Mouse (Mus musculus): ENCODE results near the gene Hhat. TPM values are rescaled to one million over a fixed set of nuclear protein-coding genes. Genes with fewer than 3 reads are reported as not detected.

Hhat gene
- total and polyA plus RNA-seq, 3 experiments = 0.21 to 1.2 (median 1.1) TPM

DNA sequence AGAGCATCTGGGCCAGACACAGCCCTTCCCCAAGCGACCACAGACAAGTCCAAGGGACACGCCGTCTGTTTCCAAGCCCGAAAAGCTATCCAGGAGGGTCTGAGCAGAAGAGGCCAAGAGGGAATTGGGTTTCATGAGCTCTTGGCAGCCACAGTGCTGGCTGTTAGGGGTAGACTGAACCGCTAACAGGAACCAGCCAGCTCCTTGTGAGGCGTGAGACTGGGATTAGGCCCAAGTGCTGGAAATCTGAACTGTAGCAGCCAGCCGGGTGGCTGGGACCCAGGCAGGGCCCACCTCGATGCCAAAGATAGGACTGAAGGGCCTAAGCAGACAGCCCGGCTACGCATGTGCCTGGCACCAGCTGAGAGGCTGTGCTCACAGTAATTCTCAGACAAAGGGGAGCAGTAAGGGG lies 18.1 kb upstream of the Hhat start:
- H3K4me3 ChIP-seq (replicated peaks in 1 of 3; ENCODE audit: low read depth in 2 of 3, low read length in 2 of 3, poor library complexity in 1 of 3) = no peak overlapping the region
- dilution Hi-C loops (cut with MboI; ENCODE audit: extremely low pct_ligation_motif_present, extremely low pct_unique_long_range_greater_than_20kb, low sequenced_read_pairs) (no loop called here), in situ Hi-C loops (cut with MboI; ENCODE audit: low pct_ligation_motif_present, low pct_unique_long_range_greater_than_20kb, low sequenced_read_pairs) (no loop called here)
- no peaks in the 10 kb centered on the region for H3K36me3 ChIP-seq (replicated peaks in 1 of 2; ENCODE audit: control insufficient read depth in 1 of 2, insufficient read depth in 1 of 2, low read length in 1 of 2)
- no peaks in the 10 kb centered on the region for H3K9me3 ChIP-seq (replicated peaks; ENCODE audit: low read length)
- TF ChIP-seq JUN (IDR thresholded peaks at IDR 0.05; ENCODE audit: insufficient read depth, low read depth, low read length) (no peak), MAZ (IDR thresholded peaks at IDR 0.05; ENCODE audit: low read depth, low read length) (no peak), TBP (conservative IDR thresholded peaks at IDR 0.05; ENCODE audit: low read depth, low read length) (no peak), ZC3H11A (IDR thresholded peaks at IDR 0.05; ENCODE audit: low read depth, low read length) (no peak), EP300 (IDR thresholded peaks at IDR 0.05; ENCODE audit: low read length) (no peak), RCOR1 (conservative IDR thresholded peaks at IDR 0.05; ENCODE audit: low read depth, low read length) (no peak), ZKSCAN1 (IDR thresholded peaks at IDR 0.05; ENCODE audit: borderline replicate concordance, low read depth, low read length) (no peak), SIN3A (IDR thresholded peaks at IDR 0.05; ENCODE audit: low read length) (no peak), BHLHE40 (IDR thresholded peaks at IDR 0.05; ENCODE audit: low read depth, low read length) (no peak), NRF1 (IDR thresholded peaks at IDR 0.05; ENCODE audit: low read depth, low read length) (no peak), CTCF (conservative IDR thresholded peaks at IDR 0.05 in 1 of 2, IDR thresholded peaks at IDR 0.05 in 1 of 2; ENCODE audit: low read depth in 2 of 2, low read length in 2 of 2) (no peak), USF2 (conservative IDR thresholded peaks at IDR 0.05; ENCODE audit: low read depth, low read length) (no peak), ZMIZ1 (IDR thresholded peaks at IDR 0.05; ENCODE audit: low read depth, low read length) (no peak), PAX5 (IDR thresholded peaks at IDR 0.05; ENCODE audit: low read length) (no peak), IRF4 (IDR thresholded peaks at IDR 0.05; ENCODE audit: low read depth, low read length) (no peak), E2F4 (IDR thresholded peaks at IDR 0.05; ENCODE audit: insufficient replicate concordance, low read depth, low read length) (no peak), MXI1 (IDR thresholded peaks at IDR 0.05; ENCODE audit: low read depth, low read length) (no peak)
- DNase-seq (ENCODE audit: extremely low read depth) = no peak
- H3K4me2 ChIP-seq (ENCODE audit: insufficient read depth, low read depth, poor library complexity, severe bottlenecking) = no peak overlapping the region
- no peaks in the 10 kb centered on the region for H3K27me3 ChIP-seq (replicated peaks)
- H3K79me2 ChIP-seq (replicated peaks; ENCODE audit: control insufficient read depth, extremely low read depth, insufficient read depth, poor library complexity, severe bottlenecking) = no peaks in the 10 kb centered on the region
- H3K4me1 ChIP-seq (ENCODE audit: control insufficient read depth in 1 of 2, insufficient read depth in 2 of 2) = peaks cover 0 to 14% of the 10 kb centered on the region in 2 experiments; a peak in 2 of 4 replicates
- H3K9ac ChIP-seq (ENCODE audit: insufficient read depth, low read depth) = no peak overlapping the region
- H3K27ac ChIP-seq (ENCODE audit: insufficient read depth, low read depth) = no peak overlapping the region

- H3K27me3 ChIP-seq (replicated peaks) = no peaks in the 10 kb centered on the region
- no peaks in the 10 kb centered on the region for H3K79me2 ChIP-seq (replicated peaks; ENCODE audit: control insufficient read depth, extremely low read depth, insufficient read depth, poor library complexity, severe bottlenecking)
- no peak overlapping the region for H3K4me2 ChIP-seq (ENCODE audit: insufficient read depth, low read depth, poor library complexity, severe bottlenecking)
- no peaks in the 10 kb centered on the region for H3K36me3 ChIP-seq (replicated peaks in 1 of 2; ENCODE audit: control insufficient read depth in 1 of 2, insufficient read depth in 1 of 2, low read length in 1 of 2)
- H3K4me1 ChIP-seq (ENCODE audit: control insufficient read depth in 1 of 2, insufficient read depth in 2 of 2) = peaks cover 0 to 3% of the 10 kb centered on the region in 2 experiments; a peak in 1 of 4 replicates
- H3K9me3 ChIP-seq (replicated peaks; ENCODE audit: low read length) = no peaks in the 10 kb centered on the region
- no peak overlapping the region for H3K4me3 ChIP-seq (replicated peaks in 1 of 3; ENCODE audit: low read depth in 2 of 3, low read length in 2 of 3, poor library complexity in 1 of 3)
- in situ Hi-C loops (cut with MboI; ENCODE audit: low pct_ligation_motif_present, low pct_unique_long_range_greater_than_20kb, low sequenced_read_pairs) (no loop called here), dilution Hi-C loops (cut with MboI; ENCODE audit: extremely low pct_ligation_motif_present, extremely low pct_unique_long_range_greater_than_20kb, low sequenced_read_pairs) (no loop called here)
- no peak for TF ChIP-seq CHD2 (IDR thresholded peaks at IDR 0.05; ENCODE audit: low read length)
- no peak for TF ChIP-seq JUND (conservative IDR thresholded peaks at IDR 0.05; ENCODE audit: low read depth, low read length)
- no peak for TF ChIP-seq HCFC1 (IDR thresholded peaks at IDR 0.05; ENCODE audit: low read depth, low read length)
- TF ChIP-seq MYC (IDR thresholded peaks at IDR 0.05; ENCODE audit: low read depth, low read length) = no peak
- TF ChIP-seq CHD1 (IDR thresholded peaks at IDR 0.05; ENCODE audit: low read depth, low read length) = no peak
- no peak for TF ChIP-seq MAZ (IDR thresholded peaks at IDR 0.05; ENCODE audit: low read depth, low read length)
- no peak for TF ChIP-seq MXI1 (IDR thresholded peaks at IDR 0.05; ENCODE audit: low read depth, low read length)
- H3K27ac ChIP-seq (ENCODE audit: insufficient read depth, low read depth) = no peak overlapping the region
- no peak for DNase-seq (ENCODE audit: extremely low read depth)
- H3K9ac ChIP-seq (ENCODE audit: insufficient read depth, low read depth) = no peak overlapping the region
Measured at GRCm38 (mm10) chr1:192786194-192786593, 15.2 kb upstream of the Hhat start.
